ENCODE assay signal across 10 mouse cellular contexts in the genomic region with DNA sequence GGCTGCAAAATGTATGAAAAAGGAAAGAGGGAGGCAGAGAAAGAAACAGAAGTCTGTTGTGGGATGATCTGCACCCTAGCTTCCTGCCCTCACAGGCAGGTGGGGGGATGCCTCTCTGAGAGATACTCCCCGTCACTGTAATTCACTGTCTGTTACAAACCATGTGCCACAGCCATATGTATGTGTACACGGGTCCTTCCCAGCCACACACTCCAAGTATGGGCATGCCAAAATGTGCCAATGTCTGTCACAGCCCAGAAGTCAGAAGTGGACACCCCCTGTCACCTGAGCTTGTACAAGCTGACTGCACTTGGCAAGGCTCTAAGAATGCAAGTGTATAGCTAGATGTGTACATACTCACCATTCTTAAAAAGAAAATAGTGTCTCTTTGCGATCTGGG. TPM values are rescaled to one million over a fixed set of nuclear protein-coding genes. Genes with fewer than 3 reads are reported as not detected.
A peak's percentile ranks its signal among the peaks of the same experiment; 100 is the strongest.
DNase-seq lines count a peak whose midpoint lies in the region; ATAC-seq and TF ChIP-seq lines count a peak whose summit lies in the region.
"Had no signal": no experiment of that assay in that cellular context is flagged by ENCODE, and none has a peak within 500 bp of the region (broad histone marks: within the 10 kb centered on the region; RNA-seq: fewer than 3 reads in every experiment).

No protein-coding gene starts in this region.

- intact Hi-C loops in left cerebral cortex, adult 2 months (cut with DNase I): loop anchor here (5.0 to 10.0 kb wide), 2 partner anchors 400 to 923 kb away; no protein-coding TSS in a partner anchor

- H3K36me3 ChIP-seq in forebrain, embryonic 12.5 days (replicated peaks): no peaks in the 10 kb centered on the region
- no peaks in the 10 kb centered on the region for H3K36me3 ChIP-seq in forebrain, embryonic 10.5 days (replicated peaks)
- no peaks in the 10 kb centered on the region for H3K36me3 ChIP-seq in neural tube, embryonic 15.5 days

- peak overlapping the region; percentile 17; the same call in 1 of the 2 replicates for H3K9ac ChIP-seq in forebrain, embryonic 12.5 days
- peak overlapping the region; percentile 45 for H3K9ac ChIP-seq in neural tube, embryonic 15.5 days (replicated peaks)

- H3K27ac ChIP-seq in forebrain, embryonic 12.5 days: no peak overlapping the region
- H3K27ac ChIP-seq in forebrain, embryonic 10.5 days: no peak overlapping the region
- H3K27ac ChIP-seq in left cerebral cortex, adult 2 months: no peak overlapping the region
- H3K27ac ChIP-seq in neural tube, embryonic 15.5 days (replicated peaks): peak overlapping the region; percentile 69; the same call in 1 of the 2 replicates

- peak overlapping the region; percentile 96 for H3K4me2 ChIP-seq in forebrain, embryonic 12.5 days
- H3K4me2 ChIP-seq in neural tube, embryonic 15.5 days: peak overlapping the region; percentile 77

- 33% methylated on average over 3 of the region's 3 CpGs for WGBS in forebrain, embryonic 12.5 days
- WGBS in forebrain, embryonic 10.5 days: 29% methylated on average over 3 of the region's 3 CpGs
- 26% methylated on average over 3 of the region's 3 CpGs for WGBS in neural tube, embryonic 15.5 days

- TF ChIP-seq CTCF in left cerebral cortex, adult 2 months (IDR thresholded peaks at IDR 0.05): no peak

- H3K27me3 ChIP-seq in forebrain, embryonic 12.5 days: peaks cover 70% of the 10 kb centered on the region
- H3K27me3 ChIP-seq in forebrain, embryonic 10.5 days (ENCODE audit: poor library complexity, severe bottlenecking): peaks cover 81% of the 10 kb centered on the region
- no peaks in the 10 kb centered on the region; the same call in 1 of the 2 replicates for H3K27me3 ChIP-seq in neural tube, embryonic 15.5 days (replicated peaks)

- no peak for ATAC-seq in forebrain, embryonic 12.5 days (ENCODE audit: low FRiP score)
- no peak for ATAC-seq in neural tube, embryonic 15.5 days (ENCODE audit: low FRiP score)

- H3K4me1 ChIP-seq in forebrain, embryonic 12.5 days: peaks cover 43% of the 10 kb centered on the region
- peaks cover 54% of the 10 kb centered on the region for H3K4me1 ChIP-seq in forebrain, embryonic 10.5 days
- peaks cover 56% of the 10 kb centered on the region for H3K4me1 ChIP-seq in neural tube, embryonic 15.5 days

- peak overlapping the region; percentile 90 for H3K4me3 ChIP-seq in forebrain, embryonic 12.5 days (replicated peaks)
- no peak overlapping the region for H3K4me3 ChIP-seq in forebrain, embryonic 10.5 days
- H3K4me3 ChIP-seq in left cerebral cortex, adult 2 months: peak overlapping the region; percentile 89
- peak overlapping the region; percentile 70 for H3K4me3 ChIP-seq in neural tube, embryonic 15.5 days (replicated peaks)

- no peak for DNase-seq in forebrain, embryonic 10.5 days (ENCODE audit: extremely low spot score, low spot score)
- DNase-seq in left cerebral cortex, adult 2 months (ENCODE audit: extremely low spot score in 1 of 2, low spot score in 2 of 2): no peak
- DNase-seq in left cerebral cortex, adult 18-20 months (ENCODE audit: low spot score in 2 of 2): no peak
- DNase-seq in layer of hippocampus, adult 9-11 months: peak; percentile 47
- DNase-seq in adrenal gland, postnatal 10 days: no peak
- no peak for DNase-seq in gastrocnemius, postnatal 25 days
- DNase-seq: adrenal gland, postnatal 25 days had no signal

- H3K9me3 ChIP-seq in forebrain, embryonic 12.5 days: no peaks in the 10 kb centered on the region
- H3K9me3 ChIP-seq in forebrain, embryonic 10.5 days: no peaks in the 10 kb centered on the region
- H3K9me3 ChIP-seq in neural tube, embryonic 15.5 days (replicated peaks): no peaks in the 10 kb centered on the region

RNA-seq across cellular contexts. Expression of a gene that starts 2.8 kb away (rescaled TPM):
- 8.9 and 9.2 TPM in 2 replicates for polyA plus RNA-seq in forebrain, embryonic 12.5 days (2016; fragmentation: Nextera tagmentation; extraction: Ambion mirVana)
- polyA plus RNA-seq in forebrain, embryonic 10.5 days (2016; fragmentation: Nextera tagmentation; extraction: Ambion mirVana): 1.0 and 1.2 TPM in 2 replicates
- total RNA-seq in left cerebral cortex, adult 2 months (2021): 10 to 100 TPM; 70.2 to 71.6 TPM
- total RNA-seq in left cerebral cortex, adult 18-20 months (2021): 10 to 100 TPM; 56.3 to 61.4 TPM
- 12.0 and 14.9 TPM in 2 replicates for polyA plus RNA-seq in neural tube, embryonic 15.5 days (2015; fragmentation: Nextera tagmentation; extraction: Ambion mirVana)
- total RNA-seq in adrenal gland, postnatal 10 days (2021): 10 to 100 TPM in 1 of 2 experiments, 1 to 10 TPM in 1; 6.3 to 10.3 TPM
- total RNA-seq in gastrocnemius, postnatal 25 days (2021): 1 to 10 TPM; 3.0 to 4.6 TPM
- total RNA-seq: granulocyte monocyte progenitor cell, adult 5-6 weeks had no signal

Comparison
In these comparisons a context has a peak if more than half of its experiments do, and no peak if none do; other contexts are left out.
1. RNA of a gene that starts 2.8 kb away (total RNA-seq): 70.2 to 71.6 TPM in left cerebral cortex, adult 2 months and 56.3 to 61.4 TPM in left cerebral cortex, adult 18-20 months; 6.3 to 10.3 TPM in adrenal gland, postnatal 10 days and 3.0 to 4.6 TPM in gastrocnemius, postnatal 25 days; every median in the first group is over 4 times any median in the second.